Mouse (Mus musculus): ENCODE results near the gene Ahnak2. TPM values are rescaled to one million over a fixed set of nuclear protein-coding genes. Genes with fewer than 3 reads are reported as not detected.
A peak's percentile ranks its signal among the peaks of the same experiment; 100 is the strongest.

The Ahnak2 gene
- total RNA-seq, 1 experiment from 2014 or later = 0.45 TPM

DNA sequence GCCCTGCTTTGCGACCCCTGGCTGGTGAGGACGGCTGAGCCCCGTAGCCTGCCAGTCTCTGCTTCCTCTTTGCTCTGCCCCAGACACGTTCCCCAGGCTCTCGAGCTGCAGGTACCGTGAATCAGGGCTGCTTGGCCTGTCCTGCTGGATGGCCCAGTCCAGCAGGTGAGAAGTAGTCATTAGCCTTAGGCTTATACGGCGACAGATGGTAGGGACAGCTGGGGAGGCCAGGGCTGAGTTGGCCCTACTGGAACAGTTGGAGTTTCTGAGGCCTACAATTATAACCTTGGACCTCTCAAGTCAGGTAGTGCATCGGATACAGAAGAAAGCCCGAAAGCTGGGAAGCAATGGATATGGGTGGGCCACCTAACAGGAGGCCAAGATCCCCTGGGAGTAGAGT is 69.9 kb downstream of the Ahnak2 start:
- ATAC-seq (replicated peaks in 1 of 2; ENCODE audit: insufficient read depth in 1 of 2, low FRiP score in 2 of 2, low TSS enrichment in 1 of 2, low read depth in 1 of 2, poor library complexity in 2 of 2, severe bottlenecking in 2 of 2) = no peak

DNA sequence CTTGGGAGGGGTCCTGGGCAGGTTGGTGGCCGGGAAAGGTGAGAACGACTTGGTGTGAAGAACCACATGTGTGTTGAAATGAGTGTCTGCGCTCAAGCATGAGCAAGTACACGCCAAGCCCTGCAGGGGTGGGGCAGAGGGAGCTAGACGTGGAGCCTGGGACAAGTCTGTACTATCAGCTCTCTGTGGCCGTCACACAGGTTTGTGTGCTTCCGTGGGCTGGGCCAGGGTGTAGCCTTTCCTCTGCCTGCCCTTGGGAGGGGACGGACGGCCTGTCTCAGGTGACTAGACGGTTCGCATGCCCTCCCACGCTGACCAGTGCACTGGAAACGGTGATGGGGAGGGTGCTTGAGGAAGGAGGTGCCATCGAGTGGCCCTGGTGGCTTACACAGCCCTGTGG is 71.6 kb downstream of the Ahnak2 start:
- ATAC-seq (replicated peaks in 1 of 2; ENCODE audit: insufficient read depth in 1 of 2, low FRiP score in 2 of 2, low TSS enrichment in 1 of 2, low read depth in 1 of 2, poor library complexity in 2 of 2, severe bottlenecking in 2 of 2) = no peak

DNA sequence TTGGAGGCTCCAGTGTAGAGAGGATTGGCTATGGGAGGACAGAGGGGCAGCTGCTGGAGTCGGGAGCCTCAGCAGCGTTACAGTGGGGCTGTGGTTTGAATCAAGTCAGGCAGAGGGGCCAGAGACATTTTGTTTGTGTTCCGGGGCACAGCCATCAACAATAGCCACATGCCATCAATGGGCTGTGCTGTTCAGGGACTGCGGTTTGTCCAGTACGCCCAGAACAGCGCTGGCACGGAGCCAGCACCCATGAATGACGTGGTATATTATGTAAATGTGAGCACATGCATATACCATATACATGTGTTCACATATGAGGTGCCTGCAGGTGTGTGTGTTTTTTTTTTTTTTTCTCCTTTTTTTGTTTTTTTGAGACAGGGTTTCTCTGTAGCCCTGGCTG is 74.7 kb downstream of the Ahnak2 start:
- ATAC-seq (replicated peaks in 1 of 2; ENCODE audit: insufficient read depth in 1 of 2, low FRiP score in 2 of 2, low TSS enrichment in 1 of 2, low read depth in 1 of 2, poor library complexity in 2 of 2, severe bottlenecking in 2 of 2) = no peak

DNA sequence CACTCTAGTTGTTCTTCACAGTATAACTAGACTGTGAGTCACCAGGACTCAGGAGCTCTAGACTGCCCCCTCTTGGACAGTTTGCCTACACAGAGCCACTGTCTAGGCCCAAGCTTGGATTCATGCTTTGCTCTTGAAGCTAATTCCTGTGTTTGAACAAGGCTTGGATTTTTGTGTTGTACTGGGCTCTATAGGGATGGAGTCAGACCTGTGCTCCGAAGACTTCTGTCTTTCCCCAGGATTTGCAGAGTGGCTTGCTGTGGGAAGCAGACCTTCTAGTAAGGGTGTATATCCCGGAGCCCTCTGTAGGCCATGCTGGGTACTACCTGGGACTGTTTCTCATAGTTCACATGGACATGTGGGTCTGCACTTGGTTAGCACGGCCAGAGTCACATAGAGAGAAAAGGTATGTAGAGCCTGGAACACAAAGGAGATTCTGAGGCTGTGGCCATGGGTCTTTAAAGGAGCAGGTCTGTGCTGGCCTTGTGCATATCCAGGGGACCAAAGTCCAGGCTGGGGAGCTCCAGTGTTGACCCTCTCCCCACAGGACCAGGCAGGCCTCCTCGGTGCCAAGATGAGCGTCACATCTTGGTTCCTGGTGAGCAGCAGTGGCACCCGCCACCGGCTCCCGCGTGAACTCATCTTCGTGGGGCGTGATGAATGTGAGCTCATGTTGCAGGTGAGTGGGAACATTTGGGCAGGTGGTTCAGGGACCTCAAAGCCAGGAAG is 78.2 kb downstream of the Ahnak2 start:
- peak; percentile 66 to 74 for ATAC-seq (replicated peaks in 1 of 2; ENCODE audit: insufficient read depth in 1 of 2, low FRiP score in 2 of 2, low TSS enrichment in 1 of 2, low read depth in 1 of 2, poor library complexity in 2 of 2, severe bottlenecking in 2 of 2)

DNA sequence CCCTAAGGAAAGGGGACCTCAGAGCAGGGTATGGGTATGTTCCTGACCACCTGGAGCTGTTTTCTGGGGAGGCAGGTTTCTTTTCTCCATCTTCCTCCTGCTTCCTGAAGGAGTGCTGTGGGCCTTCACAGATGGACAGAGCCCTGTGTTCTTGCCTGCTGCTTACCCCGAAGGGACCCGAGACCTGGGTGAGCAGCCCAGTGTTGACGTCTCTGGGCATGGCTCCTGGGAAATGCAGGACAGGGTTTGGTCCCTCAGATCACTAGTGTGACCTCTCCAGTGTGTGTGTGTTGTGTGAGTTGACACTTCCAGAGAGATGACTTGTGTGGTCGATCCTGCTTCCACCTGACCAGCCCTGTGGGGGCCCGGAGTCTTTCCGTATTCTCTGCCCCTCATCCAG is 79.0 kb downstream of the Ahnak2 start:
- no peak for ATAC-seq (replicated peaks in 1 of 2; ENCODE audit: insufficient read depth in 1 of 2, low FRiP score in 2 of 2, low TSS enrichment in 1 of 2, low read depth in 1 of 2, poor library complexity in 2 of 2, severe bottlenecking in 2 of 2)

DNA sequence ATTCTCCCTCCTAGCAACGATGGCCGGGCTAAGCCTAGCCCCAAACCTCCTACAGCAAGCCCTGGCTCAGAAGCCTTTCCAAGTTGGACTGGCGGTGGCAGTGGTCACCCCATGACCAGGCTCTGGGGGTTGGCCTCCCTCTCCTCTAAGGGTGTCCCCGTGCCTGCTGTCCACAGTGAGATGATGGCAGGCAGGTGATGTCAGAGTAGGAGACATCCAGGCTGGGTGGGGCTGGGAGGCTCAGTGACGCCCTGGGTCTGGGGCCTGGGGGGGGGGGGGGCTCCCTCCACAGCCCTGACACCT is 79.5 kb downstream of the Ahnak2 start:
- ATAC-seq (replicated peaks in 1 of 2; ENCODE audit: insufficient read depth in 1 of 2, low FRiP score in 2 of 2, low TSS enrichment in 1 of 2, low read depth in 1 of 2, poor library complexity in 2 of 2, severe bottlenecking in 2 of 2) = no peak; a peak in 1 of 4 replicates

DNA sequence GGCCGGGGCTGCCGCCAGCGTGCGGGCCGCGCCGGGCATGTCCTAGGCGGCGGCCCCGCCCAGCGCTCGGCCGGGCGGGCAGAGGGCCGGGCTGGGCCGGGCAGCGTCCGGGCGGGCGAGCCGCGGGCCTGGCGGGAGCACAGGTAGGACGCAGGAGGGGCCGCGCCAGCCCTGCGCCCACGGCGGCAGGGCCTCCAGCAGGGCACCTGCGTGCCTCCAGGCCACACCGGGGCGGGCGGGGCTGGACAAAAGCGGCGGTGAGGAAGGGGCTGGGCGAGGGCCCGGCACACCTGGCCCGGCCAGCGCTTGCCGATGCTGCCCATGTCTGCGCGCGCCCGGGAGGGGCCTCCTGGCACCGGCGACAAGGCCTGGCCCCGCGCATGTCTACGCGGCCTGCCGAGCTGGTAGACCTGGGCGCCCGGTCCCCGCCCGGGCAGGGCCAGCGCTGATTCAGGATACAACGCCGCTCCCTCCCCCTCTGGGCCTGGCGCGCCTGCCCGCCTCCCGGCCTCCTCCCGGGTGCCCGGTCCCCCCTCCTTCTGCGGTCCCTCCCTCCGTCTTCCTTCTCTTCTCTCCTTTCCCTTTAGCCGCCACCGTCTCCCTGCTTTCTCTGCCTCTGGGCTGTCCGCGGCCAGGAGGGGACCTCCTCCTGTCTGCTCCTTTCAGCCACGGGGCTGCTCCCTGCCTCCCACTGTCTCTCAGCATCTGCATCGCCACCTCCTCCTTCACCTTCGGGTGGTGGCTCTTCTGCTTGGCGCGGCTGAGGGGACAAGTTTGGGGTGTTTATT is 80.0 kb downstream of the Ahnak2 start:
- ATAC-seq (replicated peaks in 1 of 2; ENCODE audit: insufficient read depth in 1 of 2, low FRiP score in 2 of 2, low TSS enrichment in 1 of 2, low read depth in 1 of 2, poor library complexity in 2 of 2, severe bottlenecking in 2 of 2) = peak in 1 of 2 experiments; percentile 29; a peak in 1 of 4 replicates

Other genes starting within 250 kb of the Ahnak2 start
- 6.6 and 10.1 TPM in 2 replicates for gene Inf2, start 213.9 kb downstream of the Ahnak2 start, total RNA-seq (2017)
- 38.0 and 49.7 TPM in 2 replicates for gene Adssl1, start 182.6 kb downstream of the Ahnak2 start, total RNA-seq (2017)
- 146 and 161 TPM in 2 replicates for gene Siva1, start 158.0 kb downstream of the Ahnak2 start, total RNA-seq (2017)
- gene Akt1, start 127.8 kb downstream of the Ahnak2 start, total RNA-seq (2017) = 84.1 and 92.3 TPM in 2 replicates
- 2.5 and 2.9 TPM in 2 replicates for gene Zbtb42, start 123.8 kb downstream of the Ahnak2 start, total RNA-seq (2017)
- gene Cep170b, start 82.2 kb downstream of the Ahnak2 start, total RNA-seq (2017) = 7.3 and 7.4 TPM in 2 replicates
- gene Pld4, start 42.0 kb downstream of the Ahnak2 start, total RNA-seq (2017) = 3.1 and 13.6 TPM in 2 replicates
- gene Clba1, start 6.3 kb upstream of the Ahnak2 start, total RNA-seq (2017) = 0.75 and 2.0 TPM in 2 replicates
- 51.3 and 54.0 TPM in 2 replicates for gene Cdca4, start 26.8 kb upstream of the Ahnak2 start, total RNA-seq (2017)
- 14.8 and 15.9 TPM in 2 replicates for gene Gpr132, start 65.6 kb upstream of the Ahnak2 start, total RNA-seq (2017)
- gene Jag2, start 127.1 kb upstream of the Ahnak2 start, total RNA-seq (2017) = 17.8 and 28.7 TPM in 2 replicates
- gene Nudt14, start 139.5 kb upstream of the Ahnak2 start, total RNA-seq (2017) = 17.9 and 21.9 TPM in 2 replicates
- 6.0 and 7.8 TPM in 2 replicates for gene Btbd6, start 173.8 kb upstream of the Ahnak2 start, total RNA-seq (2017)
- gene Brf1, start 198.0 kb upstream of the Ahnak2 start, total RNA-seq (2017) = 58.6 and 75.9 TPM in 2 replicates
- gene Pacs2, start 211.9 kb upstream of the Ahnak2 start, total RNA-seq (2017) = 12.9 and 14.5 TPM in 2 replicates